Mouse (Mus musculus): ENCODE measurements at regions not wholly inside any gene's neighbourhood (a gene's known extent, or its start where the extent isn't known, plus 50 kb on each side); places are given as distances from the start of the nearest gene placed in this dataset.

GRCm38 (mm10) chr15:32799222-32799621 is 554.6 kb downstream of the Sema5a start:
- TF ChIP-seq EP300 (IDR thresholded peaks at IDR 0.05; ENCODE audit: low read depth) = no peak
- no peak for TF ChIP-seq CTCF (IDR thresholded peaks at IDR 0.05; ENCODE audit: low read depth)

Measured in liver, embryonic 14.5 days (tissue).